Mouse (Mus musculus) ovary, postnatal 36 days (tissue): ENCODE data around the gene Ift80.
"Not testable (repeated sequence)": the region's sequence is repeated elsewhere in the genome, so short reads cannot be mapped to it uniquely, and the experiment has no call there.

Source experiments
- DNase-seq: peaks from one replicate; pipeline ENCODE4 v3.0.0; 2022; ENCODE audit warnings: low spot score, mixed read lengths

The Ift80 gene

DNA sequence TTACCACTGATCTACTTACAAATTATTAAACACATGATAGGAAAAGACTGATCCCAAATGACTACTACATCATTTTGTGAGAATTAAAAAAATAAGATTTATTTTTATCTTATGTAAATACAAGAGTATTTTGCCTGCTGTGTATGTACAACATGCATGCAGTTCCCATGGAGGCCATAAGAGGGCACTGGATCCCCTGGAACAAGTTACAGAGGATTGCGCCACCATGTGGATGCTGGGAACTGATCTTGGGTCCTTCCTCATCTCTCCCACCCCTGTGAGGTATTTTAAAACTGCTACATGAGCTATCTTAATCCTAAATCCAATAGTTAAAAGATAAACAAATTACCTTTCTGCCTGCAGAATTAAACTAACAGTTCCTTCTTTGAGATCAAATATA lies 68.9 kb downstream of the Ift80 start:
- no peak for DNase-seq

DNA sequence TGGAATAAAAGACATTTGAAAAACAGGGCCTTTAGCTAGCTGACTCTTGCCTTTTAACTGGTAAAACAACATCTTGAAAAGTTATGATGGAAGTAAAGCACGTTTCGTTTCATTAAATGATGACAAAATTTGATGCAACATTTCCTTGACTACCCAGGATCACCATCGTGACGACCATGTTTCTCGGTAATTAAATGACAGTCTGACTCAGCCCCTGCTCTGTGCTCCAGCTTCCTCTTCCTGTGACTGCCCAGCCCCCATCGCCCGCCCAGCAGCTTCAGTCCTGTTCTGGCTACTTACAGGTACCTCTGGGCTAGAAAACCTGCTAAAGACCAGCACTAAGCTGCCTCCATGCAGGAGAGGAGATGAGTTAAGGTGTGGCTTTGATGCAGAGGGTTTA lies 70.1 kb downstream of the Ift80 start:
- DNase-seq = no peak

DNA sequence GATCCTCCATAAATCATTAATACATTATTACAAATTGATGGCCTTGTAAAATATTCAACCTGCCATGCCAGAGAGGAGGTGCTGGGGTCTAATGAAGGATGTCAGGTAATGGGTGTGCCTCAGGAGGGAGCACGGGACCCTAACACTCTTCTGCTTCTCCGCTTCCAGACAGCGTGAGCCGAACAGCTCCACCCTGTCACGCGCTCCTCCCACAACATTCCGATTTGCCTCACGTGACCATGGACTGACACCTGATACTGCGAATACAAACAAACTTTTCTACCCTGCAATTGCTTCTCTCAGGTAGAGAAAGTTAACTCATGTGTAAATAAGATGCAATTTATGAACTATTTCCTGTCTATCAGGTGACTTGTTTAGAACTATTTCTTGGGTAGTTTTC lies 75.8 kb downstream of the Ift80 start:
- no peak for DNase-seq

DNA sequence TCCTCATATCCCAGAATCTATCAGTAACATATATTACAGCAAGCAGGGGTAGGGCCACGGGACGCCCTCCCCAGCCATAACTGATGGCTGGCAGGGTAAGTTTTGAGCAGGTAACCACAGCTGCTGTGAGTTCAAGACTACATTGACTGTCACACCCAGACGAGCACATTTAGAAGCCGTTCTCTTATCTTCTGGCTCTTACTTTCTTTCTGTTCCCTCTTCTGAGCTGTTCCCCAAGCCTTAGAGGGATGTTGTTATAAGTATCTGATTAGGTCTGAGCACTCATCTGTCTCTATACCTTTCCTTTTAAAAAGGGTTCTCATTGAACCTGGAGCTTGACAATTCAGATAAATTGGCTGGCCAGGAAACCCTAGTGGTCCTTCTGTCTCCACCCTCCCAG lies 96.9 kb downstream of the Ift80 start:
- no peak for DNase-seq

DNA sequence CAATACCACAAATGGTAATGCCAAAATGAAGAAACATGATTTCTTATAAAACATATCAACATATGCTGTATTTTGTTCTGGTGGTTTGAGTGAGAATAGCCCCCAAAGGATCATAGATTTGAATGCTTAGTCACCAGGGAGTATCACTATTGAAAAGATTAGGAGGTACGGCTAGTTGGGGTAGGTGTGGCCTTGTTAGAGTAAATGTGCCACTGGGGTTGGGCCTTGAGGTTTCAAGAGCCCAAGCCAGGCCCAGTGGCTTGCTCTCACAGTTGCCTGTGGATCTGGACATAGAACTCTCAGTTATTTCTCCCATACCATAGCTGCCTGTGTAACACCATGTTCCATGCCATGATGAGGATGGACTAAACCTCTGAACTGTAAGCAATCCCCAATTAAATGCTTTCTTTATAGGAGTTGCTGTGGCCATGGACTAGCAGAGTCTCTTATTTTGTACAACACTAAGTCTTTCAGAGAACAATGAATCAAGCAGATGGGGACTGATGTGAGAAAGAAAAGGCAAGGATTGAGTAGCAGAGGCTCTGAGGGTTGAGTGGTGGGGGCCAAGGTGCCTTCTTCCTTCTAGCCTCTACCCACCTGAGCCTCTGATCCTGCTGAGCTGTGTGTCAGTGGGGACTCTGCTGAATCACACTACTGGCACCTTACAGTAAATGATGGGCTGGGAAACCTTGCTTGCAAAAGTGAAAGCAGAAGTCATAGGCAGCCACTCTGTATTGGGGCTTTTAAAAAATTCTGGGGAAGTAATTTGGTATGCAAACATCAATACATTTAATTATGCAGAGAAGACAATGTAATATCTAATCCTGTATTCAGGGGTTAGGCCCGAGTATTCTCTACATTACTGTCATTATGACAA lies 99.2 kb downstream of the Ift80 start:
- DNase-seq = no peak

DNA sequence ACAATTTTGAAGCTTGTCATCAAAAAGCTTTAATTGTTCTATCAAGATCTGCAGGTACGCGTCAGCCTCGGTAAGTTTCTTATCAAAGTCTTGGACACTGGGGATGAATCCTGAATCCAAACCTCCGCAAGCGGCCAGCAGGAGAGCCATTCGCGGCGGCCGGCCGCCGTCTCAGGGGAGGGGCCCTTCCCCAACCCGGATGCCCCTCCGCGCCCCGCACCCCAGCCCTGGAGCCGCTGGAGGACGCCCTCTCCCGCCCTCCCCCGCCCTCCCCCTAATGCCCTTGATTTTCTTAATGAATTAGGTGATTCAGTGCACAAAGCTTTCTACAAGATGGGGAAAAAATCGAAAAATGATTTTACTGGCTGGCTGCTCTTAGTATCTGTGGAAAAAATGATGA lies 101.7 kb downstream of the Ift80 start:
- not testable (repeated sequence) for DNase-seq

DNA sequence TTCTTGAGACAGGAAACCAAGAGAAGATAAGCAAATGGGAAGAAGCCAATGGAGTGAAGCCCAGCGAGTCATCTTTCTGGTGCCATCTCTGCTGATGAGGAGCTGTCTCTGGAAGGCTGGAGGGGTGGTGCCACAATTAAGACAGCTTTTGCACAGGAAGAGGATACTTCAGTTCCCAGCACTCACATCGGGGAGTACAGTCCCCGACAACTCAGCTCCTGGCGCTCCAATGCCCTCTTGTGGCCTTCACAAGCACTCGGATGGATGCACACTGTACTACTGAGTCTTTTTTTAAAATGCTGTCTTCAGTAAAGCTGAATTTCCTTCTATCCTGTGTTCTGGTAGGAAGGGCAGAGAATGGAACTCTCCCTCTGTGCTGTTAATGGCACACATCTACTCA lies 107.2 kb downstream of the Ift80 start:
- no peak for DNase-seq

DNA sequence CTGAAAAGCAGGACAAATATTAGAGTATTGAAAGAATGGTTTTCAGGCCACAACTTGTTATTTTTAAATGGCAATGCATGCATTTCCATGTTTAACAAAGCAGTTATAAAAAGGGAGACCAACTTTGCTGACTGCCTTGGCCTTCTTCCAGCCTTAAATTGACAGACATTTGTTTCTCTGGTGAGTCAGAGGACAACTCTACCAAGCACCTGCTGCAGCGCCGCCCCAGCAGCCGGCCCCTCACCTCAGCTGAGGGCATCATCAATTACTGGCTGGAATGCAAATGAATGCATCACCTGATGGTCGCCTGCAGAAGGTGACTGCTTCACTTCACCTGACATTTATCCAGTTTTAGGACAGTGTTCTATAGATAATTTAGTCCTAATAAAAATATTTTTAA lies 108.9 kb downstream of the Ift80 start:
- no peak for DNase-seq

DNA sequence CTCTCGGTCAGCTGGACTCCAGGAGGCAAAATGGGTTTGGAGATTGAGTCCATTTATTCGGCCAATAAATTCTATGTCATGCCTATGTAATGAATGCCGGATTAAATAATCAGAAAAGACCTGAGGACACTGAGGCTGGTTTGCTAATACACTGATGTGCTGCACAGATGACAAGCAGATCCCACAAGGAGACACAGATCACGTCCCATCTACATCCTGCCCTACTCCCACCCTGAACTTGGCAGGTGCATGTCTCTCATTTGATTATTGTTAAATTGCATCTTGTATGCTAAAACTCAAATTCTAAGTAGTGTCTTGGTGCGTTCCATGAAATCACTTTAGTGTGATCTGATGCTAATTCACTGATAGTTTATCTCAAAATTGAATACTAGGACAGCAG lies 117.5 kb downstream of the Ift80 start:
- no peak for DNase-seq

DNA sequence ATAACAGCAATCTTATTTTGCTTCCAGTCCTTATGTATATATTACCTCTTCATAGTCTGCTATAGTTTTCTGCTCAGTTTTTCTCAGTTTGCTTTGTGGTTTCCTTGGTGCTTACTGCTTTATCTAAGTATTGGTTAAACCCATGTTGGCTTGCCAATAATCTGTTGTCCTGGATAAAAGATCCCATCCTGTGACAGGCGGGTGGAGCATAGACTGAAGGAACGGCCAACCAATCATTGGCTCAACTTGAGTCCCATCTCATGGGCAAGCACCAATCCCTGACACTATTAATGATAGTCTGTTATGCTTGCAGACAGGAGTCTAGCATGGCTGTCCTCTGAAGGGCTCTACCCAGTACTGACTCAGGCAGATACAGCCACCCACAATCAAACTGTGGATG lies 130.3 kb downstream of the Ift80 start:
- no peak for DNase-seq

DNA sequence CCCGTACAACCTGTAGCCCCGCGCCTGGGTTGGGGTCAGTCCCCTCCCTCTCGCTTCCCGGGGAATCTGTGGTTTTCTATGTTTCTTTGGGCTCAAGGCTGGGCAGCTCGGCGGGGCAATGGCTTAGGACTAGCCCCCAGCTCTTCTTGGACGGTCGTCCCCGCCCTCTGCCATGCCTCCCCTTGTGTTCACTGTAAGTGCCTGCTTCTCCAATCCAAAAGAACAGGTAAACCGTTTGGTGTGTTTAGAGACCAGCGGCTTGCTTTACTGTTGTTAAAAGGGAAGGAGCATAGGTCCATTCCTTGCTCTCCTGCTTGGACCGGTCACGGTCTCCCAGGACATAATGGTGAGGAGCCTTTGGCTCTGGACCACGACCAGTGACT lies 133.8 kb downstream of the Ift80 start:
- DNase-seq = peak; percentile 12

DNA sequence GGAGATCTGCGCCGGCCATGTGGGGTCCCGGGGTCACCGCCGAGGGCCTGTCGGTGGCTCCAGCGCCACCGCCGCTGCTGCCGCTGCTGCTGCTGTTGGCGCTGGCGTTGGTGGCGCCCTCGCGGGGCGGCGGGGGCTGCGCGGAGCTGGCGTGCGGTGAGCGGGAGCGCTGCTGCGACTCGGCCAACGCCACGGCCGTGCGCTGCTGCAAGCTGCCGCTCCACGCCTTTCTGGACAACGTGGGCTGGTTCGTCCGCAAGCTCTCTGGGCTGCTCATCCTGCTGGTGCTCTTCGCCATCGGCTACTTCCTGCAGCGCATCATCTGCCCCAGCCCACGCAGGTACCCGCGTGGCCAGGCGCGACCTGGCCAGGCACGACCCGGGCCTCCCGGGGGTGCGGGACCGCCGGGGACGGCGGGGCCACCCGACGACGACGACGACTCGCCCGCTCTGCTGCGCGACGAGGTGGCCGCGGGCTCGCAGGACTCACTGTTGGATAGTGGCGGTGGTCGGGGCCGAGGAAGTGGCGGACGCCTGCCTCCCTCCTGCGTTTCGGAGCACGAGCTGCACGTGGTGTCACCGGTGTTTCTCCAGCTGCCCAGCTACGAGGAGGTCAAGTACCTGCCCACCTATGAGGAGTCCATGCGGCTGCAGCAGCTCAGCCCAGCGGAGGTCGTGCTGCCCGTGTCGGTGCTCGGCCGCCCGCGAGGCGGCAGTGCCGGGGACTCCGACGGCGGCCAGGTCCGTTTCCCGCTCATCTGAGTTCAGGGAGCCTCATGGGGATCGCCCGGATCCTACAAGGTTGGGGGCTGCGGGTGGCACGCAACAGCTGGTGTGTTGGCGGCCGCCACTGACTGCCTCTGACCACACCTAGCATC lies 134.4 kb downstream of the Ift80 start:
- peak; percentile 58 for DNase-seq

DNA sequence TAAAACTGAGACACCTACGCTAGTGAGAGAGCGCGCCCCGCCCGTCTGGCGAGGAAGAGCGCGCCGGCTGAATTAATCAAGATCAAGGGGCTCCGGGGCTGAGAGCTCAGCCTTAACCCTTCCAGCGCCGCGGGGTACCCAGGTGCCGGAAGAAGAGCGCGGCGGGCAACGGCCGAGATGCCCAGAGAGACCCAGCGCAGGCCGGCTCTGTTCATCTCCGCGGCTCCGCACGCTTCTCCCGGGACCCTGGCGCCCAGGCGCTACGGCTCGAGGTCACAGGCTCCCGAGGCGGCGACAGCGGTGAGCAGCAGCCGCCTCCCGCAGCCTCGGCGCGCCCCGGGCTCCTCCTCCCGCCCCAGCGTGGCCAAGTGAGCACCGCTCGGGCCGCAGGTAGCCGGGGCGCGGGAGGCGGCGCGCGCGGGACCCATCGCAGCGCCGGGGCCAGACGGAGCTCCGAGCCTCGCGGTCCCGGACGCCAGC lies 135.1 kb downstream of the Ift80 start, which contains the start of gene 1110032F04Rik:
1110032F04Rik (plus strand) TSS at position 376 of the 480 bp plus-strand sequence.
- peak; percentile 62 for DNase-seq

DNA sequence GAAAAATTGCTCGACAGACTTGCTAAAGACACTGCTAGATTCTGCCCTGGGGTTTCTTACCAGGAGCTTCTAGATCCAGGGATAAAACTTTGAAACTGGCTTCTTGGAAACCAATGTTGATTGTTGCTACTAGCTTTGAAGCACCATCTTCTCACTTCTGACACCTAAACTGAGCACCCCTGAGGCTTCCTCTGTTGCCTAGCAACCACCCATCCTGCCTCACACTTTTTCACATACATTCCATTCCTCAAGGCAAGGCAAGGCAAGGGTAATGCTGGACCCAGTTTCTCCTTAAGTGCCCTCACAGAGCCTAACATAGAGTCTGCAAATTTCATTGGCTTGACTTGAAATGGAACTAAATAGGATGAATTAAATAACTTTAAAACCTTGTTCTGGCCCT lies 152.0 kb downstream of the Ift80 start:
- no peak for DNase-seq

DNA sequence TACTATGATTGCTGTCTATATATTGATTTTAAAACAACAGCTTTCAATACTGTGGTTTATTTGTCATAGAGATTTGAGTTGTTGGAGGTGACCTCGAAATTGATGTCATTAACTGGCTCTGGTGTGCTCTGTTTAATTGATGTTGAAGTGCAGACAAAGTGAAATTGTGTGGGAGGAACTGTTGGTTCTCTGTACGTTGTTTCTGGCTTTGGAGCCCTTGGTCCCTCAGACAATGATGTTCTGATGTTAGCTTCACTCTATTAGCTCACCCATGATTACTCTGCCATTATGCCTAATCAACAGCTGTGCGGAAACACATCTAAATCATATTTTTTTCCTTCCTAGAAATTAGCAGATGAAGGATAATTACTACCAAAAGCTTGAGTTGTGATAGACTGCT lies 156.0 kb downstream of the Ift80 start:
- no peak for DNase-seq

DNA sequence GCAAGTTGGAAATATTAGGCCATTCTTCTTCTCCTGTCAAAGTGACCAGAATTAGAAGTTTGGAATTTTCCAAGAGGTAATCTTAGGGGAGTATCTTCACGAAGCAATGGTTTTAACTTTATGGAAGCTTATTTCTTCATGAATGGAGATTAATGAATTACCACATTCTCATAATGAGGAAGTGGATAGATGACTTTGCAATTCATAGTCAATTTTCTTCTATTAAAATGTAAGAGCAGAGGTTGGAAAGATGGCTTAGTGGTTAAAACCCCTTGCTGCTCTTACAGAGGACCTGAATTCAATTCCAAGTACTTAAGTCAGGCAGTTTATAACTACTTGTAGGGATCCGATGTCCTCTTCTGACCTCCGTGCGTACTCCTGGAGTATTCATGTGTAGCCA lies 160.3 kb downstream of the Ift80 start:
- DNase-seq = no peak
